Mouse (Mus musculus) ES-E14 (cell line): Measurements from ENCODE around the gene Ppp2r5e.

Source experiments
- CHD2 ChIP-seq: IDR thresholded peaks from 2 replicates; pipeline ENCODE4 v1.6.1; 2014; ENCODE audit warnings: mild to moderate bottlenecking, low read depth, low read length, inconsistent platforms
- HCFC1 ChIP-seq: IDR thresholded peaks from 2 replicates; pipeline ENCODE4 v1.6.1; 2012; ENCODE audit warnings: low read length, inconsistent platforms, borderline replicate concordance; ENCODE audit not compliant: insufficient read depth
- MAFK ChIP-seq: IDR thresholded peaks from 2 replicates; pipeline ENCODE4 v1.6.1; 2014; ENCODE audit warnings: mild to moderate bottlenecking, low read depth, low read length, inconsistent platforms; ENCODE audit not compliant: insufficient read depth
- ZC3H11A ChIP-seq: IDR thresholded peaks from 2 replicates; pipeline ENCODE4 v1.6.1; 2012; ENCODE audit warnings: low read depth, mild to moderate bottlenecking, inconsistent platforms, low read length, borderline replicate concordance
- ZNF384 ChIP-seq: IDR thresholded peaks from 2 replicates; pipeline ENCODE4 v1.6.1; 2012; ENCODE audit warnings: low read depth, low read length, inconsistent platforms

GRCm38 (mm10) chr12:75559196-75559595 lies 36.8 kb downstream of the Ppp2r5e start:
- TF ChIP-seq CHD2 (no peak), MAFK (no peak), ZNF384 (no peak), HCFC1 (no peak), ZC3H11A (no peak)
